Mouse (Mus musculus): ENCODE data around the gene Gja6. TPM values are rescaled to one million over a fixed set of nuclear protein-coding genes. Genes with fewer than 3 reads are reported as not detected.

Gene Gja6
- polyA plus RNA-seq, 1 experiment from 2014 or later: 0.20 TPM

- no peak overlapping the region for H3K27ac ChIP-seq (ENCODE audit: low read depth, low read length)
- H3K4me1 ChIP-seq (ENCODE audit: control insufficient read depth, insufficient read depth, low read length): no peaks in the 10 kb centered on the region
- no peaks in the 10 kb centered on the region for H3K9me3 ChIP-seq (ENCODE audit: control insufficient read depth, low read length)
- H3K4me3 ChIP-seq (ENCODE audit: low read length): no peak overlapping the region
- no peak for ATAC-seq (ENCODE audit: low FRiP score, low TSS enrichment)
- H3K36me3 ChIP-seq (ENCODE audit: control insufficient read depth, insufficient read depth, low read length): no peaks in the 10 kb centered on the region
- H3K27me3 ChIP-seq (ENCODE audit: control insufficient read depth, insufficient read depth, low read length): no peaks in the 10 kb centered on the region
- no peak overlapping the region for H3K4me2 ChIP-seq (replicated peaks; ENCODE audit: low read depth, low read length)
- H3K9ac ChIP-seq (ENCODE audit: low read depth, low read length): no peak overlapping the region
- WGBS: 69% methylated on average over 2 of the region's 2 CpGs
Observed at GRCm38 (mm10) chrX:160905041-160905678, 1.7 kb downstream of the Gja6 start.

GRCm38 (mm10) chrX:160901118-160901517 is 5.7 kb downstream of the Gja6 start:
- H3K27me3 ChIP-seq (ENCODE audit: control insufficient read depth, insufficient read depth, low read length): no peaks in the 10 kb centered on the region; the same call in 1 of the 2 replicates
- no peak overlapping the region for H3K27ac ChIP-seq (ENCODE audit: low read depth, low read length)
- H3K4me2 ChIP-seq (replicated peaks; ENCODE audit: low read depth, low read length): no peak overlapping the region
- ATAC-seq (ENCODE audit: low FRiP score, low TSS enrichment): no peak
- H3K9ac ChIP-seq (ENCODE audit: low read depth, low read length): no peak overlapping the region
- no peaks in the 10 kb centered on the region for H3K4me1 ChIP-seq (ENCODE audit: control insufficient read depth, insufficient read depth, low read length)
- no peak overlapping the region for H3K4me3 ChIP-seq (ENCODE audit: low read length)
- no peaks in the 10 kb centered on the region for H3K9me3 ChIP-seq (ENCODE audit: control insufficient read depth, low read length)
- WGBS: 85% methylated on average over 2 of the region's 2 CpGs
- H3K36me3 ChIP-seq (ENCODE audit: control insufficient read depth, insufficient read depth, low read length): no peaks in the 10 kb centered on the region

GRCm38 (mm10) chrX:160892077-160892476 is 14.8 kb downstream of the Gja6 start:
- Histone ChIP-seq H3K9me3 (ENCODE audit: control insufficient read depth, low read length) (no peaks in the 10 kb centered on the region), H3K9ac (ENCODE audit: low read depth, low read length) (no peak overlapping the region), H3K4me1 (ENCODE audit: control insufficient read depth, insufficient read depth, low read length) (no peaks in the 10 kb centered on the region), H3K36me3 (ENCODE audit: control insufficient read depth, insufficient read depth, low read length) (no peaks in the 10 kb centered on the region), H3K27ac (ENCODE audit: low read depth, low read length) (no peak overlapping the region), H3K4me2 (replicated peaks; ENCODE audit: low read depth, low read length) (no peak overlapping the region), H3K4me3 (ENCODE audit: low read length) (no peak overlapping the region), H3K27me3 (ENCODE audit: control insufficient read depth, insufficient read depth, low read length) (no peaks in the 10 kb centered on the region)
- WGBS: 50% methylated on average over 1 of the region's 1 CpGs
- no peak for ATAC-seq (ENCODE audit: low FRiP score, low TSS enrichment)

GRCm38 (mm10) chrX:160886301-160886700 is 20.6 kb downstream of the Gja6 start:
- no peak for ATAC-seq (ENCODE audit: low FRiP score, low TSS enrichment)
- no peak overlapping the region for H3K4me3 ChIP-seq (ENCODE audit: low read length)
- H3K9me3 ChIP-seq (ENCODE audit: control insufficient read depth, low read length): no peaks in the 10 kb centered on the region
- H3K4me1 ChIP-seq (ENCODE audit: control insufficient read depth, insufficient read depth, low read length): no peaks in the 10 kb centered on the region
- H3K9ac ChIP-seq (ENCODE audit: low read depth, low read length): no peak overlapping the region
- no peaks in the 10 kb centered on the region for H3K36me3 ChIP-seq (ENCODE audit: control insufficient read depth, insufficient read depth, low read length)
- no peak overlapping the region for H3K4me2 ChIP-seq (replicated peaks; ENCODE audit: low read depth, low read length)
- no peak overlapping the region for H3K27ac ChIP-seq (ENCODE audit: low read depth, low read length)
- no peaks in the 10 kb centered on the region; the same call in 1 of the 2 replicates for H3K27me3 ChIP-seq (ENCODE audit: control insufficient read depth, insufficient read depth, low read length)
- WGBS: 73% methylated on average over 2 of the region's 2 CpGs

- no peaks in the 10 kb centered on the region for H3K27me3 ChIP-seq (ENCODE audit: control insufficient read depth, insufficient read depth, low read length)
- no peaks in the 10 kb centered on the region for H3K36me3 ChIP-seq (ENCODE audit: control insufficient read depth, insufficient read depth, low read length)
- H3K4me1 ChIP-seq (ENCODE audit: control insufficient read depth, insufficient read depth, low read length): no peaks in the 10 kb centered on the region
- no peak overlapping the region for H3K9ac ChIP-seq (ENCODE audit: low read depth, low read length)
- H3K4me3 ChIP-seq (ENCODE audit: low read length): no peak overlapping the region
- no peak overlapping the region for H3K4me2 ChIP-seq (replicated peaks; ENCODE audit: low read depth, low read length)
- H3K9me3 ChIP-seq (ENCODE audit: control insufficient read depth, low read length): no peaks in the 10 kb centered on the region
- H3K27ac ChIP-seq (ENCODE audit: low read depth, low read length): no peak overlapping the region
- ATAC-seq (ENCODE audit: low FRiP score, low TSS enrichment): no peak
- 92% methylated on average over 4 of the region's 4 CpGs for WGBS
Observed at GRCm38 (mm10) chrX:160866576-160866975, 40.3 kb downstream of the Gja6 start.

- no peak for ATAC-seq (ENCODE audit: low FRiP score, low TSS enrichment)
- no peaks in the 10 kb centered on the region for H3K27me3 ChIP-seq (ENCODE audit: control insufficient read depth, insufficient read depth, low read length)
- no peaks in the 10 kb centered on the region for H3K9me3 ChIP-seq (ENCODE audit: control insufficient read depth, low read length)
- H3K4me1 ChIP-seq (ENCODE audit: control insufficient read depth, insufficient read depth, low read length): no peaks in the 10 kb centered on the region
- H3K27ac ChIP-seq (ENCODE audit: low read depth, low read length): no peak overlapping the region
- H3K4me2 ChIP-seq (replicated peaks; ENCODE audit: low read depth, low read length): no peak overlapping the region
- H3K4me3 ChIP-seq (ENCODE audit: low read length): no peak overlapping the region
- WGBS: 90% methylated on average over 4 of the region's 4 CpGs
- H3K36me3 ChIP-seq (ENCODE audit: control insufficient read depth, insufficient read depth, low read length): no peaks in the 10 kb centered on the region
- no peak overlapping the region for H3K9ac ChIP-seq (ENCODE audit: low read depth, low read length)
Observed at GRCm38 (mm10) chrX:160865022-160865421, 41.8 kb downstream of the Gja6 start.

- no peak for ATAC-seq (ENCODE audit: low FRiP score, low TSS enrichment)
- Histone ChIP-seq H3K4me1 (ENCODE audit: control insufficient read depth, insufficient read depth, low read length) (no peaks in the 10 kb centered on the region), H3K9ac (ENCODE audit: low read depth, low read length) (no peak overlapping the region), H3K27ac (ENCODE audit: low read depth, low read length) (no peak overlapping the region), H3K27me3 (ENCODE audit: control insufficient read depth, insufficient read depth, low read length) (no peaks in the 10 kb centered on the region), H3K9me3 (ENCODE audit: control insufficient read depth, low read length) (no peaks in the 10 kb centered on the region), H3K4me2 (replicated peaks; ENCODE audit: low read depth, low read length) (no peak overlapping the region), H3K4me3 (ENCODE audit: low read length) (no peak overlapping the region), H3K36me3 (ENCODE audit: control insufficient read depth, insufficient read depth, low read length) (no peaks in the 10 kb centered on the region)
- 75% methylated on average over 4 of the region's 4 CpGs for WGBS
Observed at GRCm38 (mm10) chrX:160863689-160864383, 43.0 kb downstream of the Gja6 start.

Other genes with a start within 250 kb of the Gja6 start
- not detected in 2 replicates for gene Ppef1, start 171.3 kb downstream of the Gja6 start, polyA plus RNA-seq (2014; fragmentation: Nextera tagmentation; extraction: Ambion mirVana)
- gene Rs1, start 139.0 kb downstream of the Gja6 start, polyA plus RNA-seq (2014; fragmentation: Nextera tagmentation; extraction: Ambion mirVana): 0.05 TPM in 1 of 2 replicates, not detected in the other
- 2.5 and 2.8 TPM in 2 replicates for gene Cdkl5, start 87.7 kb upstream of the Gja6 start, polyA plus RNA-seq (2014; fragmentation: Nextera tagmentation; extraction: Ambion mirVana)
- 3.3 and 4.8 TPM in 2 replicates for gene Scml2, start 210.1 kb upstream of the Gja6 start, polyA plus RNA-seq (2014; fragmentation: Nextera tagmentation; extraction: Ambion mirVana)